Mouse (Mus musculus): ENCODE data around the gene Epb41l1.

Epb41l1 gene

GRCm38 (mm10) chr2:156516678-156517077 is 96.0 kb downstream of the Epb41l1 start:
- ChIA-PET CTCF (interaction anchor here in 3 of 4 experiments (0.6 to 2.8 kb wide), 13 partner anchors 9 to 146 kb away, joined by 3 to 15 read pairs (median 4); no protein-coding TSS in a partner anchor), POLR2A (interaction anchor here in 2 of 4 experiments (0.7 to 1.1 kb wide), 2 partner anchors 9 to 1646 kb away, joined by 3 read pairs; no protein-coding TSS in a partner anchor)

DNA sequence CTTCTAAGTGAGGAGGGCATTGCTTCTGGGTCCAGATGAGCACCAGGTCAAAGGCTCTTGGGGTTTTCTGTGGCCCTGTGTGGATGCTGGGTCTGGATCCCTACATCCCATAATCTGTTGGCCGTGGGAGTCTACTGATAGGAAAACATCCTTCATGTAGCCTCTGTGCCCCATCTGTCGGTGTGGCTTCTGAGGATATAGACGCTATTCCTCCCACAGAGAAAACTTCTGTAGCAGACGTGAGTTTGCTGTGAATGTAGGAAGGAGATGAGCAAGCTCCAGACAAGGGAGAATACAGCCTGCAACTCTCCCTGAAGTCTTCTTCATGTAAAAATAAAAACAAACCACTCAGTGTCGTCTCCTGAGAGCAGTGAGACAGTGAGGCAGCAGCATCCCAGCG is 97.6 kb downstream of the Epb41l1 start:
- CTCF ChIA-PET = interaction anchor here in 2 of 4 experiments (1.5 to 1.9 kb wide), 2 partner anchors 20 to 21 kb away, joined by 5 to 8 read pairs; no protein-coding TSS in a partner anchor

DNA sequence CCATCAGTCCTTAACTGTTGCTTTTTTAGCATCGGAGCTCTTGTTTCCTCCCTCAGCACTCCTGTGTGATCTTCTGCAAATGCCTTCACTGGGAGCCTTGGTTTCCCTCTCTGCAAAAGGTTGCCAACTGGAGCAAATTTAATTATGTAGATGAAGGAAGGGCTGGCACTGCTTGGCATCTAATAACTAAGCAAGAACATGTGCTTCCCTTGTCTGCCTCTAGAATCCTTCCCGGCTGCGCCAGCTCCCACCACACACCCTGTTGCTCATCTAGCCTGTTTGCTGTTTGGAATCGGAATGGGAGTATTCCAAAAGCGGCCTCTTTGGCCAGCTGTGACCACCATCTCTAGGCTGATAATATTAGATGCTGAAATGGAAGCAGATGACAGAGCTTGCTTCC is 98.9 kb downstream of the Epb41l1 start:
- CTCF ChIA-PET = interaction anchor here in 3 of 4 experiments (0.6 to 0.8 kb wide), 4 partner anchors 21 to 1675 kb away, joined by 3 to 16 read pairs (median 4); no protein-coding TSS in a partner anchor
- POLR2A ChIA-PET = interaction anchor here in 1 of 4 experiments (0.6 to 1.1 kb wide), 2 partner anchors 22 to 322 kb away, joined by 4 to 6 read pairs; no protein-coding TSS in a partner anchor

More for the DNA sequence above, 97.6 kb downstream of the Epb41l1 start:
- POLR2A ChIA-PET = interaction anchor here in 1 of 4 experiments (0.8 kb wide), 1 partner anchor 37 kb away, joined by 4 read pairs; no protein-coding TSS in a partner anchor

GRCm38 (mm10) chr2:156522994-156523393 is 102.3 kb downstream of the Epb41l1 start:
- POLR2A ChIA-PET = no interaction called here
- CTCF ChIA-PET = no interaction called here

DNA sequence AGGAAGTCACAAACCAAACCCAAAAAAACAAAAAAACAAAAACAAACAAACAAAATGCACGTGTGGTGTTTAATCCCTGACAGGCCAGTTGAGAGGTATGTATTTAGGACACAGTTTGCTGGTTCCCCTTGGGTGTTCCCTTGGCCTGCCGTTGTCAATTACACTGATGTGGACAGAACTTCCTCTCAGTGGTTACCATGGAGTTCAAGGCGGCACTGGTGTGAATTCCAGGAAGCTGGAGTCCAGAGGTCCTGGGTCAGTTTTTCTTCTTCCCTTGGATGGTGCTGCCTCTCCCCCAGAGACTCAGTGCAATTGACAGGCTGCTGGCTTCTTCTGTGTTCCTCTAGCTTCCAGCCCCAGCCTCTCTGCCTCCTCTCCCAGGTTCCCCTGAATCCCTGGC is 103.4 kb downstream of the Epb41l1 start:
- ChIA-PET POLR2A (interaction anchor here in 1 of 4 experiments (0.5 to 0.8 kb wide), 2 partner anchors 20 to 151 kb away, joined by 7 read pairs; no protein-coding TSS in a partner anchor), CTCF (interaction anchor here in 1 of 4 experiments (1.2 kb wide), 2 partner anchors 9 to 207 kb away, joined by 3 read pairs; no protein-coding TSS in a partner anchor)

- ChIA-PET CTCF (interaction anchor here in 2 of 4 experiments (0.6 to 0.7 kb wide), 3 partner anchors 31 to 300 kb away, joined by 3 to 8 read pairs (median 4); no protein-coding TSS in a partner anchor), POLR2A (interaction anchor here in 1 of 4 experiments (0.6 kb wide), 1 partner anchor 212 kb away, joined by 3 read pairs; no protein-coding TSS in a partner anchor)
These were observed 109.0 kb downstream of the Epb41l1 start for GRCm38 (mm10) chr2:156529726-156530125.

DNA sequence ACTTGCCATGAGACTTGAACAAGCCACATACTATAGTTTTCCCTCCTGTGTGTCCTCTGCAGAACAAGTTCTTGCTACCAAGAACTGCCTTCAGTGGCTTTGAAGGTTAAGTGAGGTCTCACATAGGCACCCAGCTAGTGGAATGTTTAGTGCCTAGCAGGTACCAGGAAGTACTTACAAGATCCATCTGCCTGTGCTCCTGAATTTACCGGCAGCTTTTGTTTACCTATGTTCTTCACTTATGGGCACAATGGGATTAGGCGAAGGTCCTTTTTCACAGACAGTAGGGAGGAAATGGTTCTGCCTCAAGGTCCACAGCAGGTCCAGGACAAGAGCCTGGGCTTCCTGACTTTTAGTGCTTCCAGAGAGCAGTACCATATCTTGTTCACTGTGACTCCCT is 112.5 kb downstream of the Epb41l1 start:
- CTCF ChIA-PET = interaction anchor here in 1 of 4 experiments (1.4 kb wide), 1 partner anchor 17 kb away, joined by 6 read pairs; no protein-coding TSS in a partner anchor
- POLR2A ChIA-PET = interaction anchor here in 2 of 4 experiments (0.7 to 1.9 kb wide), 8 partner anchors 8 to 228 kb away, joined by 3 to 7 read pairs (median 4); partner anchors contain the start of gene Aar2 (in 1 of the 2)

DNA sequence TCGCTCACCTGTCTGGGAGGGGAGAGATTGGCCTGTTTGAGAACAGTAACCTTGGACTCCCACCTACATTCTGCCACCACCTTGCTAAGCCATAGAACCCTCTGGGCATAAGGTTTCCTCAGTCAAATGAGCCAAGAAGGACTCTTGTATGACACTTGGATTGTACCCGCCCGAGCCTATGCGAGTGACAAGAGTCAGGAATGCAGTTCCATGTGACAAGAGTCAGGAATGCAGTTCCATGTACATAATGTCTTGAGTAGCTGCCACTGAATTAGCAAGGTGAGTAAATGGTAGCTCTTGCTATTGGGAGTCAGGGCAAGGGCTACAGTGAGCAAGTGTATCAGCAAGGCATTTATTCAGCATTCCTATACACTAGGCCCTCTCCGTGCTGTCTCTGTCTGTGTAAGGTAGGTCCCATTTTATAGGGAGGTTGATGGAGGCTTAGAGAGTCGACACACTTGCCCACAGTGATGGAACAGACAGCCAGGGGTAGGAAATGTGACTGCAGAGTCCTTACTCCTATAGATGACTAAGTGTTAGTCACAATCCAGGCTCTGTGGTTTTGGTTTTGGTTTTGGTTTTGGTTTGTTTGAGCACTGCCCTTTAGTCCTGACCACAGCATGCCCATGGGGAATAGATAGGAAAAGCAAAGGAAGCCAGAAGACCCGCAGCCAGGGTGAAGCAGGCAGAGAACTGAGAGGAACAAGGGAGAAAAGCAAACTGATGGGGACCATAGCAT is 118.3 kb downstream of the Epb41l1 start:
- ChIA-PET POLR2A (interaction anchor here in 1 of 4 experiments (4.2 kb wide), 1 partner anchor 17 kb away, joined by 23 read pairs; no protein-coding TSS in a partner anchor), CTCF (no interaction called here)

DNA sequence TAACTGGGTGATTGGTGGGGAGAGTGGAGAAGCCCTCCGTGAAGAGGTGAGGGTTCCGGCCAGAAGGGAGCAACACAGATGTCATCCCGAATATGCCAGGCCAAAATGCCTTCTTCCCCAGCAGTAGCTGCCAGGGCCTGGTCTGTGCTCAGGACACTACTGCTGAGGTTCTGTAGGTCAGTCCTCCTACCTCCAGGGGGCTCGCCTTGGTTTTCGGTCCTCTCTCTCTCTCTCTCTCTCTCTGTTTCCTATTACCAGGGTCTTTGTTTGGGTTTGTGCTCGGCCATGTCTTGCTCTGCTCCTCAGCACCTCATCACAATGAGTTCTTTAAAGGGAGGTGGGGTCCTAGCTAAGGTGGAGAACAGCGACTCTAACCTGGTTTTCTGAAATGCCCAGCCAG is 120.3 kb downstream of the Epb41l1 start:
- ChIA-PET POLR2A (interaction anchor here in 3 of 4 experiments (0.5 to 4.2 kb wide), 12 partner anchors 8 to 300 kb away, joined by 3 to 23 read pairs (median 3); no protein-coding TSS in a partner anchor), CTCF (interaction anchor here in 3 of 4 experiments (0.6 to 1.3 kb wide), 10 partner anchors 12 to 1813 kb away, joined by 3 to 8 read pairs (median 3); no protein-coding TSS in a partner anchor)

DNA sequence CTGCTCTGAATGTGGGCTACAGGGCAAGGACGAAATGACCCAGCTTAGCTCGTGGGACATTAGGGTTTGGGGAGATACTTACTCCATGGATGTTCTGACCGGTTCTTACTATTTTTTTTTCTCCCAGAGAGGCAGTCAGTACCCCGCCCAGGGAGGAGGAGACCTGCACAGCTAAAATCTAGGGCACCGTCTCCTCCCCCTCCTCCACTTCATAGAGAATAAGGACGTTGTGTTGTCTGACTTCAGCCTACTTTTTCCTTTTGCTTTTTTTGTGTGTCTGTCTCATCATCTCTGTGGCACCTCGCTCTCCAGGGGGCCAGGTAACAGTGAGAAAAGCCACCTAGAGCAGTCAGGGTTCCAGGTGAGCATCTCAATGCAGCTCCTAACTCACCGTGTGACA is 121.7 kb downstream of the Epb41l1 start:
- POLR2A ChIA-PET = interaction anchor here in 2 of 4 experiments (0.8 to 4.2 kb wide), 4 partner anchors 8 to 27 kb away, joined by 3 to 23 read pairs (median 4); no protein-coding TSS in a partner anchor

GRCm38 (mm10) chr2:156543804-156544203 is 123.1 kb downstream of the Epb41l1 start:
- ChIA-PET CTCF (no interaction called here), POLR2A (interaction anchor here in 2 of 4 experiments (0.6 to 2.4 kb wide), 3 partner anchors 9 to 148 kb away, joined by 3 to 7 read pairs (median 4); no protein-coding TSS in a partner anchor)

More for the DNA sequence above, 121.7 kb downstream of the Epb41l1 start:
- CTCF ChIA-PET = no interaction called here

GRCm38 (mm10) chr2:156547123-156547891 is 126.6 kb downstream of the Epb41l1 start, which contains the start of gene Aar2:
Aar2 (plus strand) TSS chr2:156547584.
- ChIA-PET CTCF (interaction anchor here in 1 of 4 experiments (1.4 kb wide), 1 partner anchor 12 kb away, joined by 3 read pairs; no protein-coding TSS in a partner anchor), POLR2A (interaction anchor here (0.7 to 2.1 kb wide), 27 partner anchors 8 to 459 kb away, joined by 3 to 16 read pairs (median 3); partner anchors contain the start of gene Dsn1 (in 1 of the 4))

GRCm38 (mm10) chr2:156552421-156552820 is 131.7 kb downstream of the Epb41l1 start:
- ChIA-PET POLR2A (no interaction called here), CTCF (interaction anchor here in 1 of 4 experiments (1.1 kb wide), 1 partner anchor 12 kb away, joined by 4 read pairs; no protein-coding TSS in a partner anchor)

DNA sequence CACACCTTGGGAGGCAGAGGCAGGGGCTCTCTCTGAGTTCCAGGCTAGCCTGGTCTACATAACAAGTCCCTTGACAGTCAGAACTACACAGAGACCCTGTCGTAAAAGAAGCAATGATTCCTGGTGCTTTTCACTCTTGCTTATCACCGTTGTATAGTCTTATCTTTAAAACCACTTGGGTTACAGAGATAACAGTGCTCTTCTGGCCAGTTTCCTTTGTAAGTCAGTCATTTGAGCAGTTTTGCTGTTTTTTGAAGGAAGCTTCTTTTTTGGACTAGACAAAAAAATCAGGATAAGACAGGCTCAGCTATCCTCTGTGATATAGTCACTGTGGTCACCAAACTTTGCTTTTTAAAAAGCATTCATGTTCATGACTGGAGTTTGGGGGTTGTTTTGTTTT is 141.1 kb downstream of the Epb41l1 start:
- ChIA-PET CTCF (no interaction called here), POLR2A (interaction anchor here in 1 of 4 experiments (0.7 kb wide), 1 partner anchor 143 kb away, joined by 3 read pairs; no protein-coding TSS in a partner anchor)

GRCm38 (mm10) chr2:156563557-156563956 is 142.8 kb downstream of the Epb41l1 start:
- POLR2A ChIA-PET = interaction anchor here in 2 of 4 experiments (0.6 to 1.8 kb wide), 2 partner anchors 16 to 80 kb away, joined by 5 read pairs; partner anchors contain the start of gene Aar2 (in 1 of the 2)

DNA sequence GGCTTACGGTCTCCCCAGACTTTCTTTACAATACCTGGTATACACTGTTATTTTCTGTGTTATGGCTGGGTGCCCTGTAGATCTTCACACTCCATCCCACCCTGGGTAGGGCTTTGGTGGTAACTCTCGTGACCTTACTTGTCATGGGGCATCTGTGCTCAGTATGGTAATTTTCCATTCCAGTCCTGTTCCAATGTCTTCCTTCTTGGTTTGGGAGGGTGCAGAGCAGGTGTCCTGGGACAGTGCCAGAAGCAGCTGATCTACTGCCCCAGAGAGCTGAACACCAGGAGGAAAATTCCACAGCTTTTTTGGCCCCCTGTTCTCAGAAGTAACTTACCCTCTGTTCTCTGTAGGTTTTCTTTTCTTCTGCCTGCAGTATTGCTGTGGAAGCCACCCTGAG is 145.8 kb downstream of the Epb41l1 start:
- CTCF ChIA-PET = no interaction called here
- POLR2A ChIA-PET = interaction anchor here in 2 of 4 experiments (0.7 to 1.6 kb wide), 6 partner anchors 8 to 79 kb away, joined by 3 to 5 read pairs (median 4); no protein-coding TSS in a partner anchor

More at GRCm38 (mm10) chr2:156563557-156563956, 142.8 kb downstream of the Epb41l1 start:
- CTCF ChIA-PET = interaction anchor here in 1 of 4 experiments (0.7 kb wide), 1 partner anchor 17 kb away, joined by 3 read pairs; no protein-coding TSS in a partner anchor

DNA sequence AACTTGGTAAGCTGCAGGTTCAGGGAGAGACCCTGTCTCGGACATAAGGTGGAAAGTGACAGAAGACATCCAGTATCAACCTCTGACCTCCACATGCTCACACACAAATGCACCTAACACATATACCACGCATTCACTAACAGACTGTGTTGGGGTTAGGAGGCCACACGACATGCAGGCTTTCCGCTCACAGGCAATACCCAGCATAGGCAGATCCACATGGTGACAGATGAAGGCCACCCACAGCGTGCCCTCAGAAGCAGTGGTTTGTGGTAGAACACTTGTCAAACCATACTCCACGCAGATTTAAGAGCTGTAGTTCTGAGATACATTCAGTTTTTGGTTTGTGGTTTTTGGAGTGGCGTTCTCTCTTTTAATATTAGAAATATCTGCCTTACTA is 147.9 kb downstream of the Epb41l1 start:
- POLR2A ChIA-PET = interaction anchor here in 2 of 4 experiments (0.6 to 1.3 kb wide), 2 partner anchors 13 to 32 kb away, joined by 3 to 4 read pairs; no protein-coding TSS in a partner anchor
- CTCF ChIA-PET = interaction anchor here in 1 of 4 experiments (1.0 kb wide), 1 partner anchor 949 kb away, joined by 3 read pairs; no protein-coding TSS in a partner anchor

Measured in embryonic stem cell, embryonic (primary cell).